Mouse (Mus musculus): ENCODE measurements around the gene Med12l. TPM values are rescaled to one million over a fixed set of nuclear protein-coding genes. Genes with fewer than 3 reads are reported as not detected.
"Not testable (repeated sequence)": the region's sequence is repeated elsewhere in the genome, so short reads cannot be mapped to it uniquely, and the experiment has no call there.

Gene Med12l
- polyA plus RNA-seq, 1 experiment from 2014 or later, result 3.9 TPM

- Histone ChIP-seq H3K9me3 (no peaks in the 10 kb centered on the region), H3K4me2 (no peak overlapping the region), H3K36me3 (no peaks in the 10 kb centered on the region), H3K4me1 (replicated peaks) (0 out of 2 replicates have a peak, but pooled peaks cover 6% of the 10 kb centered on the region), H3K4me3 (no peak overlapping the region), H3K9ac (no peak overlapping the region), H3K27ac (no peak overlapping the region), H3K27me3 (no peaks in the 10 kb centered on the region)
- no peak for ATAC-seq (ENCODE audit: low FRiP score)
- 89% methylated on average over 11 of the region's 11 CpGs for WGBS
These were observed 73.0 kb downstream of the Med12l start for GRCm38 (mm10) chr3:59078585-59078984.

- 0 out of 2 replicates have a peak, but pooled peaks cover 6% of the 10 kb centered on the region for H3K4me1 ChIP-seq (replicated peaks)
- H3K4me2 ChIP-seq, result no peak overlapping the region
- no peak for ATAC-seq (ENCODE audit: low FRiP score)
- H3K4me3 ChIP-seq, result no peak overlapping the region
- H3K27me3 ChIP-seq, result no peaks in the 10 kb centered on the region
- H3K27ac ChIP-seq, result no peak overlapping the region
- H3K36me3 ChIP-seq, result no peaks in the 10 kb centered on the region
- 36% methylated on average over 4 of the region's 4 CpGs for WGBS
- no peaks in the 10 kb centered on the region for H3K9me3 ChIP-seq
- no peak overlapping the region for H3K9ac ChIP-seq
These were observed 73.7 kb downstream of the Med12l start for GRCm38 (mm10) chr3:59079327-59079726.

DNA sequence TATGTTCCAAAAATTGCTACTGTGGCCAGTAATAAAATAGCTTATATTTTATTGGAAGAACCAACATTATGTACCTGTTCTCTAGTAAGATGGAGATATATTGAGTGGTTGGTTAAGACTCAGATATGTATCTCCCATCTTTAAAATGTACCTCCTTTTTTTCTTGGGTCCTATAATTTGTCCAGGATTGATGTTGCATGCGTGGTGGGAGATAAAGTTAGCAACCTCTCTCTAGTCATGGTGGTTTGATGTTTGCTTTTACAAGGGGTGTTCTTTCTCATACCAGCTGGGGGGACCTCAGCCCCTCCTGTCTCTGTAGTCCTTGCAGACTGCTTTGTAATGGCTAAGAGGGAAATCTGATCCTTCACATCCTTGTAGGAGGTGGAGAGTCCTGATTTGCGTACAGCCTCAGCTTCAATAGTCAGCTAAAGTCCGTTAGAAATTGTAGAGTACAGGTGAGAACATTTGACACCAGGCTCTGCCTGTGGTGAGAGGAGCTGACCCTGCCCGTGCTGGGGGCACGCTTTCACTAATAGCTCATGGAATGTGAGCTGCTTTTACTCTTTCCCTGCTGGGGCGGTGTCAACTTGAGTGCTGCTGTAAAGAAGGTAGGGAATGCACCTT lies 74.8 kb downstream of the Med12l start:
- no peak overlapping the region for H3K4me2 ChIP-seq
- 28% methylated on average over 6 of the region's 6 CpGs for WGBS
- no peak for ATAC-seq (ENCODE audit: low FRiP score)

GRCm38 (mm10) chr3:59080919-59081318 lies 75.3 kb downstream of the Med12l start:
- Histone ChIP-seq H3K4me1 (replicated peaks) (0 out of 2 replicates have a peak, but pooled peaks cover 6% of the 10 kb centered on the region), H3K27me3 (no peaks in the 10 kb centered on the region), H3K36me3 (no peaks in the 10 kb centered on the region), H3K9me3 (no peaks in the 10 kb centered on the region), H3K4me3 (no peak overlapping the region), H3K27ac (no peak overlapping the region), H3K9ac (no peak overlapping the region), H3K4me2 (no peak overlapping the region)
- 32% methylated on average over 7 of the region's 7 CpGs for WGBS
- ATAC-seq (ENCODE audit: low FRiP score), result no peak

More for the DNA sequence above, 74.8 kb downstream of the Med12l start:
- Histone ChIP-seq H3K4me3 (no peak overlapping the region), H3K36me3 (no peaks in the 10 kb centered on the region), H3K9ac (no peak overlapping the region), H3K27me3 (no peaks in the 10 kb centered on the region), H3K27ac (no peak overlapping the region), H3K4me1 (replicated peaks) (0 out of 2 replicates have a peak, but pooled peaks cover 6% of the 10 kb centered on the region), H3K9me3 (no peaks in the 10 kb centered on the region)

- Histone ChIP-seq H3K4me2 (no peak overlapping the region), H3K4me1 (replicated peaks) (no peaks in the 10 kb centered on the region), H3K9me3 (no peaks in the 10 kb centered on the region), H3K27ac (no peak overlapping the region), H3K4me3 (no peak overlapping the region), H3K36me3 (peaks cover 7% of the 10 kb centered on the region; the same call in 1 of the 2 replicates), H3K9ac (no peak overlapping the region), H3K27me3 (no peaks in the 10 kb centered on the region)
- ATAC-seq (ENCODE audit: low FRiP score), result no peak
- WGBS, result 80% methylated on average over 11 of the region's 11 CpGs
These were observed 87.1 kb downstream of the Med12l start for GRCm38 (mm10) chr3:59092702-59093101.

- Histone ChIP-seq H3K27me3 (no peaks in the 10 kb centered on the region), H3K9ac (no peak overlapping the region), H3K4me1 (replicated peaks) (no peaks in the 10 kb centered on the region), H3K4me2 (no peak overlapping the region), H3K27ac (no peak overlapping the region), H3K36me3 (0 out of 2 replicates have a peak, but pooled peaks cover 4% of the 10 kb centered on the region), H3K9me3 (no peaks in the 10 kb centered on the region), H3K4me3 (no peak overlapping the region)
- WGBS, result 50% methylated on average over 6 of the region's 6 CpGs
- ATAC-seq (ENCODE audit: low FRiP score), result no peak
These were observed 91.8 kb downstream of the Med12l start for GRCm38 (mm10) chr3:59097421-59097820.

GRCm38 (mm10) chr3:59098540-59098939 lies 92.9 kb downstream of the Med12l start:
- no peaks in the 10 kb centered on the region for H3K4me1 ChIP-seq (replicated peaks)
- ATAC-seq (ENCODE audit: low FRiP score), result no peak
- H3K27ac ChIP-seq, result no peak overlapping the region
- no peak overlapping the region for H3K4me3 ChIP-seq
- 0 out of 2 replicates have a peak, but pooled peaks cover 2% of the 10 kb centered on the region for H3K36me3 ChIP-seq
- H3K9me3 ChIP-seq, result no peaks in the 10 kb centered on the region
- no peak overlapping the region for H3K9ac ChIP-seq
- 89% methylated on average over 10 of the region's 10 CpGs for WGBS
- H3K4me2 ChIP-seq, result no peak overlapping the region
- H3K27me3 ChIP-seq, result no peaks in the 10 kb centered on the region

DNA sequence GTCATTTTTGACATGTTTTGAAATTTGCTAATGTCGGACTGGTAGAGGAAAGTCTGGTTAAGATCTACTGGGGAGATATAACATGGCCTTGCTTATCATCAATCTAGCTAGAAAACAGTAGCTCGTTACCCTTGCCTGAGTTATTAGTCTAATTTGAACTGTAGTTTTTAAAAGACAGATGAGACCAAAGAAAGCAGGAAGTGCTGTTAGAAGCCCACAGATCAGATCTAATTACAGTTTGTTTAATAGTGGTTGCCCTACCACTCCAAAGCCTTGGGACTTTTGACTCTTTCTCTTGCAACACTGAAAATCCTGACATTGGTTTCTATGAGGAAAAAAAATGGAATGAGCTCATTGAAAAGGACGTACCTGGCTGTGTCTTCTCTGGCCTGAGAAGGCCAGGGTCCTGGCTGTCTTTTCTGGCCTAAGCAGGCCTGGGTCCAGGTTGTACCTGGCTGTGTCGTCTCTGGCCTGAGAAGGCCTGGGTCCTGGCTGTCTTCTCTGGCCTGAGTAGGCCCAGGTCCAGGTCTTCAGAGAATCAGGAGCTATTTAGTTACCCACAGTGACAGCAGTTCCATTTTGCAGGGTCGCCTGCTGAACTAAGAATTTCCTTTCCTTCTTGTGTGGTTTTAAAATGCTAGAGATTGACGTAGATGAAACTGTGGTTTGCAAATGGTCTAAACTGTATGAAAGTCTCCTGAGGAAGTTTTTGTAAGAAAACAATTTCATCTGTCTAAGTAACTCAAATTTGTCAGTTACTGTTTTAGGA lies 95.8 kb downstream of the Med12l start, which contains the start of gene Gpr171:
Gene Gpr171 (minus strand): TSS at position 604 of the 769 bp plus-strand sequence.
- H3K4me3 ChIP-seq, result no peak within 1 kb of the TSS
- no peak for ATAC-seq (ENCODE audit: low FRiP score)
- H3K27ac ChIP-seq, result no peak within 1 kb of the TSS
- no peaks in the 10 kb centered on the region for H3K4me1 ChIP-seq (replicated peaks)
- 85% methylated on average over 6 of the region's 6 CpGs for WGBS
- H3K9ac ChIP-seq, result no peak within 1 kb of the TSS
- no peaks in the 10 kb centered on the region for H3K9me3 ChIP-seq
- no peak within 1 kb of the TSS for H3K4me2 ChIP-seq
- no peaks in the 10 kb centered on the region for H3K36me3 ChIP-seq
- no peaks in the 10 kb centered on the region for H3K27me3 ChIP-seq

GRCm38 (mm10) chr3:59102146-59102545 lies 96.5 kb downstream of the Med12l start:
- Histone ChIP-seq H3K27ac (no peak overlapping the region), H3K4me2 (no peak overlapping the region), H3K9me3 (no peaks in the 10 kb centered on the region), H3K36me3 (no peaks in the 10 kb centered on the region), H3K4me3 (no peak overlapping the region), H3K4me1 (replicated peaks) (no peaks in the 10 kb centered on the region), H3K9ac (no peak overlapping the region), H3K27me3 (no peaks in the 10 kb centered on the region)
- ATAC-seq (ENCODE audit: low FRiP score), result no peak
- WGBS, result 96% methylated on average over 2 of the region's 2 CpGs

- Histone ChIP-seq H3K27ac (no peak overlapping the region), H3K4me3 (no peak overlapping the region), H3K4me1 (replicated peaks) (no peaks in the 10 kb centered on the region), H3K9ac (no peak overlapping the region), H3K4me2 (no peak overlapping the region), H3K9me3 (no peaks in the 10 kb centered on the region), H3K27me3 (no peaks in the 10 kb centered on the region), H3K36me3 (no peaks in the 10 kb centered on the region)
- no peak for ATAC-seq (ENCODE audit: low FRiP score)
- WGBS, result 82% methylated on average over 4 of the region's 4 CpGs
These were observed 98.8 kb downstream of the Med12l start for GRCm38 (mm10) chr3:59104462-59104861.

DNA sequence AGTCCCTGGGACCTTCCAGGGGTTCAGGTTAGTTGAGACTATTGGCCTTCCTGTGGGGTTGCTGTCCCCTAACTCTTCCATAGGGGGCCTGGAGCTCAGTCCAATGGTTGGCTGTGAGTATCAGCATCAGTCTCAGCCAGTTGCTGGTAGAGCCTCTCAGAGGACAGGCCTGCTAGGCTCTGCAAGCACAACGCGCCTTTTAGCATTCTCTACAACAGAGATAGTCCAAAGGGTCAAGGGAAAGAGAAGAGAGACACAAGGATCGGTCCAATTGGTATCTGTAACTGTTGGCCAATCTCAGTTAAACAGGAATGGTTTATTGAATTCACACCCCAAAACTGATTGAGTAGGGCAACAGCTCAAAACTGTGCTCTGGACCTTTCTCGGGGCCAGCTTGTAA lies 101.8 kb downstream of the Med12l start:
- H3K4me2 ChIP-seq, result no peak overlapping the region
- ATAC-seq (ENCODE audit: low FRiP score), result no peak
- no peak overlapping the region for H3K27ac ChIP-seq
- no peaks in the 10 kb centered on the region for H3K9me3 ChIP-seq
- H3K4me3 ChIP-seq, result no peak overlapping the region
- H3K4me1 ChIP-seq (replicated peaks), result no peaks in the 10 kb centered on the region
- H3K27me3 ChIP-seq, result no peaks in the 10 kb centered on the region
- 97% methylated on average over 4 of the region's 4 CpGs for WGBS
- no peaks in the 10 kb centered on the region for H3K36me3 ChIP-seq
- no peak overlapping the region for H3K9ac ChIP-seq

DNA sequence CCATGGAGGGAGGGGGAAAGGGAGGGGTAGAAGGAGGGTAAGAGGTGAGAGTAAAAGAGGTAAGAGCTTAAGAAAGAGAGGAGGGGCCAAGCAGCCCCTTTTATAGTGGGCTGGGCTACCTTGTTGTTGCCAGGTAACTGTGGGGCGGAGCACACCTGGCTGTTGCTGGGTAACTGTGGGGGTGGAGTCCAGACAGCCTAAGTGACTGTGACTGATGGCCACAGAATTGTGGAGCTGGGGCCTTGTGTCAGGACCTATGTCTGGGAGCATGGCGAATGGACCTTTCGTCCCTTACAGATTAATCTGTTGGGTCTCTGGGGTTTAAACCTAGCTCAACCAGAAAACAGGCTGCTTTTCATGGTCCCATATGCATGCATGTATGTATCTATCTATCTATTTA lies 104.2 kb downstream of the Med12l start:
- not testable (repeated sequence) for H3K27me3 ChIP-seq; H3K4me2 ChIP-seq; ATAC-seq (ENCODE audit: low FRiP score); H3K9ac ChIP-seq; H3K27ac ChIP-seq; H3K36me3 ChIP-seq; H3K4me3 ChIP-seq; H3K9me3 ChIP-seq; H3K4me1 ChIP-seq (replicated peaks)
- WGBS, result 83% methylated on average over 3 of the region's 3 CpGs
